Mouse (Mus musculus): ENCODE results near the gene Tmem14a.

- TF ChIP-seq CTCF (IDR thresholded peaks at IDR 0.05 in 2 of 3, conservative IDR thresholded peaks at IDR 0.05 in 1 of 3; ENCODE audit: control insufficient read depth in 1 of 3, insufficient read depth in 1 of 3, low read depth in 2 of 3, low read length in 3 of 3, poor library complexity in 1 of 3, severe bottlenecking in 1 of 3) = no peak
- no peak for TF ChIP-seq SMC3 (IDR thresholded peaks at IDR 0.05; ENCODE audit: low read depth, low read length)
- TF ChIP-seq NELFE (IDR thresholded peaks at IDR 0.05; ENCODE audit: low read depth, low read length) = no peak
- no peak for TF ChIP-seq MAX (IDR thresholded peaks at IDR 0.05; ENCODE audit: low read length)
- no peak for TF ChIP-seq MEF2A (IDR thresholded peaks at IDR 0.05; ENCODE audit: extremely low read depth, insufficient replicate concordance, low read depth, low read length, poor library complexity, severe bottlenecking)
- no peak for TF ChIP-seq TAL1 (IDR thresholded peaks at IDR 0.05; ENCODE audit: low read length)
Observed at GRCm38 (mm10) chr1:21252566-21253302, 34.4 kb downstream of the Tmem14a start.
